Mouse (Mus musculus) adrenal gland, adult 2 months (tissue): Measurements from ENCODE around the gene Rnf40. TPM values are rescaled to one million over a fixed set of nuclear protein-coding genes. Genes with fewer than 3 reads are reported as not detected.

Experiments used
- DNase-seq: peaks from one replicate; pipeline ENCODE4 v3.0.0; 2021
- polyA plus RNA-seq: library from polyadenylated mRNA; depleted of rRNA; stranded (reverse); fragments of >200 nt; gene quantifications from 2 replicates; pipeline ENCODE4 v1.2.3, GENCODE M21; 2012; rRNA removed
- total RNA-seq, 2 experiments: library from RNA; stranded (reverse); gene quantifications; 2 replicates each; pipeline ENCODE4 v1.2.3; 2021

Gene Rnf40
- total and polyA plus RNA-seq, 3 experiments = 23.3 to 55.7 (median 54.9) TPM

DNA sequence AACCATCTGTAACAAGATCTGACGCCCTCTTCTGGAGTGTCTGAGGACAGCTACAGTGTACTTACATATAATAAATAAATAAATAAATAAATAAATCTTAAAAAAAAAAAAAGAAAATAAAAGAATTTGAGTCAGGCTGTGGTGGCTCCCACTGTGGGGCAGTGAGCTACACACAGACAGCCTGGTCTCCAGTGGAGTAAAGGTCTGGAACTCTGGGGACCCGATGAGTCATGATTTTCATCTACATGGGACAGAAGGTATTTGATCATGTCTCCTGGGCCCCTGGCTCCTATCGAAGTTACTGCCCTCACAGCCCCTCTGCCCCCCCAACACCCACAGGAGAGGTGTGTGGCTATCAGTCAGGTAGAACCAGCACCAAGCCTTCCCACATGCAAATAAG lies 63.1 kb downstream of the Rnf40 start:
- no peak for DNase-seq

DNA sequence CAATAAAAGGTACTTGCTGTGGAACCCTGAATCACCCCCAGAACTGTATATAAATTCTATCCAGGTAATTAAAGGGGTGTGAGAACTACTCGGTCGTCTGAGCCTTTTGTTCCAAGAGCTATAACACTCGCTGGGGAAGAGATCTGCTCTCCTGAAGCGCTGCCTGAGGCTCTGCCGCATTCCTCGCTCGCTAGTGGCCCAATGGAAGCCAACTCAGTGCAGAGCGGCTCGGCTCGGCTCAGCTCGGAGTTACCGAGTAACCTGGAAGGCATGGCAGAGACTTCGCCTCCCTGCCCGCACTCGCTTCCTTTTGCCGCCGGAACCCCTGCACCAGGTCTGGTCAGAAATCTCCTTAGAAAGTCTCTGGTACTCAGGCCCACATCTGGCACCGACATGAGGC lies 63.5 kb downstream of the Rnf40 start:
- no peak for DNase-seq

DNA sequence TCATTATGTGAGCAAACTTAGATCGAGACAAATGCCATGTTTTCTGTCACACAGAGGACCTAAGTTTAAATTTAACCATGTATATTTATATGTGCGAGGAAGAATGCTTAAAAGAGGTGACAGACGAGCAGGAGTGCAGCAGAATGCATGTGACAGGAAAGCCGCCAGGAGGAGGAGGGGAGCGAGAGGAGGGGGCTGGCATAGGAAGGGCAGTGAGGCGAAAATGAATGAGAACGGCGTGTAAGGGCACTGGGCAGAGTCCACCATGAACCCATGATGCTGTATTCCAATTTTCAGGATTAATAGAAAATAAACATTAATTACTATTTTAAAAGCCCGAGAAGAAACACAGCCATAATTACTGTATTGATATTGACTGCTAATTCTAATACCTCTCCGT lies 65.8 kb downstream of the Rnf40 start:
- no peak for DNase-seq

Other genes with a start within 250 kb of the Rnf40 start
- gene Zfp768, start 243.2 kb upstream of the Rnf40 start, total RNA-seq = 10 to 100 TPM; 30.5 to 32.3 TPM
- gene Zfp768, start 243.2 kb upstream of the Rnf40 start, polyA plus RNA-seq = 52.5 and 54.2 TPM in 2 replicates
- gene Zfp747, start 212.7 kb upstream of the Rnf40 start, total RNA-seq = 10 to 100 TPM in 1 of 2 experiments, 1 to 10 TPM in 1; 8.0 to 11.2 TPM
- 4.4 and 6.7 TPM in 2 replicates for gene Zfp747, start 212.7 kb upstream of the Rnf40 start, polyA plus RNA-seq
- 1 to 10 TPM; 4.4 to 6.3 TPM for gene 9130019O22Rik, start 201.6 kb upstream of the Rnf40 start, total RNA-seq
- gene 9130019O22Rik, start 201.6 kb upstream of the Rnf40 start, polyA plus RNA-seq = 2.5 and 3.3 TPM in 2 replicates
- gene E430018J23Rik, start 195.1 kb upstream of the Rnf40 start, total RNA-seq = 10 to 100 TPM in 1 of 2 experiments, 1 to 10 TPM in 1; 7.1 to 10.3 TPM
- gene E430018J23Rik, start 195.1 kb upstream of the Rnf40 start, polyA plus RNA-seq = 8.9 and 10.0 TPM in 2 replicates
- 1 to 10 TPM; 5.0 to 8.1 TPM for gene Zfp764, start 181.9 kb upstream of the Rnf40 start, total RNA-seq
- gene Zfp764, start 181.9 kb upstream of the Rnf40 start, polyA plus RNA-seq = 4.1 and 4.5 TPM in 2 replicates
- gene Zfp688, start 166.7 kb upstream of the Rnf40 start, total RNA-seq = 10 to 100 TPM; 13.3 to 15.3 TPM
- 30.2 and 33.8 TPM in 2 replicates for gene Zfp688, start 166.7 kb upstream of the Rnf40 start, polyA plus RNA-seq
- gene Zfp689, start 139.6 kb upstream of the Rnf40 start, total RNA-seq = 1 to 10 TPM; 3.9 to 4.6 TPM
- 7.0 and 7.1 TPM in 2 replicates for gene Zfp689, start 139.6 kb upstream of the Rnf40 start, polyA plus RNA-seq
- 10 to 100 TPM; 49.0 to 56.8 TPM for gene Prr14, start 129.2 kb upstream of the Rnf40 start, total RNA-seq
- gene Prr14, start 129.2 kb upstream of the Rnf40 start, polyA plus RNA-seq = 73.2 and 87.0 TPM in 2 replicates
- gene Fbrs, start 109.6 kb upstream of the Rnf40 start, total RNA-seq = 10 to 100 TPM; 54.8 to 90.7 TPM
- 46.0 and 57.8 TPM in 2 replicates for gene Fbrs, start 109.6 kb upstream of the Rnf40 start, polyA plus RNA-seq
- 10 to 100 TPM; 68.6 to 90.2 TPM for gene Srcap, start 76.8 kb upstream of the Rnf40 start, total RNA-seq
- gene Srcap, start 76.8 kb upstream of the Rnf40 start, polyA plus RNA-seq = 29.3 and 41.2 TPM in 2 replicates
- 10 to 100 TPM; 19.1 to 19.7 TPM for gene Gm42715, start 69.2 kb upstream of the Rnf40 start, total RNA-seq
- 4.0 and 6.7 TPM in 2 replicates for gene Gm42715, start 69.2 kb upstream of the Rnf40 start, polyA plus RNA-seq
- gene Tmem265, start 27.4 kb upstream of the Rnf40 start, total RNA-seq = not detected
- 0.39 and 2.5 TPM in 2 replicates for gene Tmem265, start 27.4 kb upstream of the Rnf40 start, polyA plus RNA-seq
- 10 to 100 TPM; 37.3 to 44.4 TPM for gene Phkg2, start 15.4 kb upstream of the Rnf40 start, total RNA-seq
- 48.3 and 53.2 TPM in 2 replicates for gene Phkg2, start 15.4 kb upstream of the Rnf40 start, polyA plus RNA-seq
- 10 to 100 TPM in 1 of 2 experiments, 1 to 10 TPM in 1; 7.6 to 11.4 TPM for gene Ccdc189, start 172 bp upstream of the Rnf40 start, total RNA-seq
- gene Ccdc189, start 172 bp upstream of the Rnf40 start, polyA plus RNA-seq = 4.8 and 6.1 TPM in 2 replicates
- 10 to 100 TPM; 16.3 to 21.2 TPM for gene Zfp629, start 27.0 kb downstream of the Rnf40 start, total RNA-seq
- gene Zfp629, start 27.0 kb downstream of the Rnf40 start, polyA plus RNA-seq = 14.0 and 15.5 TPM in 2 replicates
- 10 to 100 TPM; 70.9 to 86.0 TPM for gene Bcl7c, start 120.2 kb downstream of the Rnf40 start, total RNA-seq
- 70.5 and 78.0 TPM in 2 replicates for gene Bcl7c, start 120.2 kb downstream of the Rnf40 start, polyA plus RNA-seq
- gene Ctf1, start 124.0 kb downstream of the Rnf40 start, total RNA-seq = 1 to 10 TPM; 3.3 to 3.7 TPM
- 18.9 and 22.1 TPM in 2 replicates for gene Ctf1, start 124.0 kb downstream of the Rnf40 start, polyA plus RNA-seq
- not detected for gene Ctf2, start 143.4 kb downstream of the Rnf40 start, total RNA-seq
- gene Ctf2, start 143.4 kb downstream of the Rnf40 start, polyA plus RNA-seq = not detected in 2 replicates
- gene Fbxl19, start 155.8 kb downstream of the Rnf40 start, total RNA-seq = 10 to 100 TPM in 1 of 2 experiments, 1 to 10 TPM in 1; 9.5 to 11.6 TPM
- 34.5 and 42.6 TPM in 2 replicates for gene Fbxl19, start 155.8 kb downstream of the Rnf40 start, polyA plus RNA-seq
- 10 to 100 TPM; 28.3 to 32.8 TPM for gene Orai3, start 181.0 kb downstream of the Rnf40 start, total RNA-seq
- 90.6 and 94.8 TPM in 2 replicates for gene Orai3, start 181.0 kb downstream of the Rnf40 start, polyA plus RNA-seq
- gene Setd1a, start 187.9 kb downstream of the Rnf40 start, total RNA-seq = 10 to 100 TPM; 36.0 to 42.6 TPM
- 12.6 and 15.9 TPM in 2 replicates for gene Setd1a, start 187.9 kb downstream of the Rnf40 start, polyA plus RNA-seq
- gene Gm49388, start 196.8 kb downstream of the Rnf40 start, total RNA-seq = 1 to 10 TPM; 2.2 to 4.6 TPM
- not detected in 2 replicates for gene Gm49388, start 196.8 kb downstream of the Rnf40 start, polyA plus RNA-seq
- 10 to 100 TPM; 45.5 to 46.2 TPM for gene Hsd3b7, start 211.8 kb downstream of the Rnf40 start, total RNA-seq
- 83.9 and 86.5 TPM in 2 replicates for gene Hsd3b7, start 211.8 kb downstream of the Rnf40 start, polyA plus RNA-seq
- 100 to 1,000 TPM in 1 of 2 experiments, 10 to 100 TPM in 1; 79.6 to 102 TPM for gene Stx4a, start 235.5 kb downstream of the Rnf40 start, total RNA-seq
- gene Stx4a, start 235.5 kb downstream of the Rnf40 start, polyA plus RNA-seq = 52.2 and 54.0 TPM in 2 replicates
- gene Stx1b, start 235.8 kb downstream of the Rnf40 start, total RNA-seq = 1 to 10 TPM; 5.0 to 6.9 TPM
- 8.5 and 11.4 TPM in 2 replicates for gene Stx1b, start 235.8 kb downstream of the Rnf40 start, polyA plus RNA-seq